Mouse (Mus musculus) embryonic fibroblast, embryonic 13.5 days (primary cell): Measurements from ENCODE around the gene Ppp1r21. TPM values are rescaled to one million over a fixed set of nuclear protein-coding genes. Genes with fewer than 3 reads are reported as not detected.
A peak's percentile ranks its signal among the peaks of the same experiment; 100 is the strongest.

Experiments
- H3K27ac ChIP-seq: 2 replicates; pipeline ENCODE4 v1.5.1; 2012; ENCODE audit warnings: low read length, control low read depth, inconsistent platforms; ENCODE audit not compliant: insufficient read depth
- H3K4me1 ChIP-seq: 2 replicates; pipeline ENCODE4 v1.6.1; 2011; ENCODE audit warnings: low read length; ENCODE audit not compliant: control insufficient read depth, insufficient read depth
- H3K4me3 ChIP-seq: 2 replicates; pipeline ENCODE4 v1.5.1; 2011; ENCODE audit warnings: mild to moderate bottlenecking, control low read depth, low read length; ENCODE audit not compliant: insufficient read depth
- CTCF ChIP-seq: IDR thresholded peaks from 2 replicates; pipeline ENCODE4 v1.5.1; 2011; ENCODE audit warnings: mild to moderate bottlenecking, control low read depth, low read length, moderate library complexity, borderline replicate concordance; ENCODE audit not compliant: insufficient read depth
- POLR2A ChIP-seq: IDR thresholded peaks from 2 replicates; pipeline ENCODE4 v1.6.1; 2011; ENCODE audit warnings: low read depth, mild to moderate bottlenecking, control low read depth, low read length, moderate library complexity
- polyA plus RNA-seq: library from polyadenylated mRNA; stranded (reverse); fragments of >200 nt; gene quantifications from 2 replicates; pipeline ENCODE4 v1.2.4, GENCODE M21; 2011; ENCODE audit warnings: low read depth; ENCODE audit not compliant: missing spikeins, insufficient read length

Gene Ppp1r21
- polyA plus RNA-seq = 23.4 and 27.1 TPM in 2 replicates

GRCm38 (mm10) chr17:88529519-88530235 is at the start of gene Ppp1r21:
Ppp1r21 (plus strand) TSS chr17:88530118.
- Histone ChIP-seq H3K4me3 (peak within 1 kb of the TSS; percentile 90), H3K4me1 (no peaks in the 10 kb centered on the region; the same call in 1 of the 2 replicates), H3K27ac (peak within 1 kb of the TSS; percentile 47)
- TF ChIP-seq CTCF (no peak), POLR2A (peak; percentile 87)

GRCm38 (mm10) chr17:88480369-88480768 is 49.5 kb upstream of the Ppp1r21 start:
- TF ChIP-seq CTCF (no peak), POLR2A (no peak)
- Histone ChIP-seq H3K4me1 (no peaks in the 10 kb centered on the region; the same call in 1 of the 2 replicates), H3K4me3 (no peak overlapping the region), H3K27ac (no peak overlapping the region)

GRCm38 (mm10) chr17:88481062-88481461 is 48.9 kb upstream of the Ppp1r21 start:
- no peak overlapping the region for H3K4me3 ChIP-seq
- H3K27ac ChIP-seq = no peak overlapping the region
- TF ChIP-seq POLR2A (no peak), CTCF (no peak)
- no peaks in the 10 kb centered on the region; the same call in 1 of the 2 replicates for H3K4me1 ChIP-seq

- Histone ChIP-seq H3K4me1 (no peaks in the 10 kb centered on the region; the same call in 1 of the 2 replicates), H3K27ac (no peak overlapping the region), H3K4me3 (no peak overlapping the region)
- TF ChIP-seq CTCF (no peak), POLR2A (no peak)
Observed at GRCm38 (mm10) chr17:88481587-88481986, 48.3 kb upstream of the Ppp1r21 start.

GRCm38 (mm10) chr17:88484539-88484938 is 45.4 kb upstream of the Ppp1r21 start:
- TF ChIP-seq CTCF (no peak), POLR2A (no peak)
- H3K4me1 ChIP-seq = no peaks in the 10 kb centered on the region
- no peak overlapping the region for H3K4me3 ChIP-seq
- H3K27ac ChIP-seq = no peak overlapping the region

GRCm38 (mm10) chr17:88484951-88485350 is 45.0 kb upstream of the Ppp1r21 start:
- Histone ChIP-seq H3K27ac (no peak overlapping the region), H3K4me3 (no peak overlapping the region), H3K4me1 (no peaks in the 10 kb centered on the region)
- no peak for TF ChIP-seq CTCF
- TF ChIP-seq POLR2A = no peak

GRCm38 (mm10) chr17:88490546-88490945 is 39.4 kb upstream of the Ppp1r21 start:
- H3K4me1 ChIP-seq = no peaks in the 10 kb centered on the region
- TF ChIP-seq POLR2A = no peak
- TF ChIP-seq CTCF = no peak
- no peak overlapping the region for H3K27ac ChIP-seq
- H3K4me3 ChIP-seq = no peak overlapping the region

- TF ChIP-seq POLR2A (no peak), CTCF (no peak)
- H3K27ac ChIP-seq = no peak overlapping the region
- H3K4me1 ChIP-seq = no peaks in the 10 kb centered on the region
- no peak overlapping the region for H3K4me3 ChIP-seq
Observed at GRCm38 (mm10) chr17:88491366-88492106, 38.4 kb upstream of the Ppp1r21 start.

GRCm38 (mm10) chr17:88492107-88492460 is 37.8 kb upstream of the Ppp1r21 start:
- Histone ChIP-seq H3K4me3 (no peak overlapping the region), H3K4me1 (no peaks in the 10 kb centered on the region), H3K27ac (no peak overlapping the region)
- TF ChIP-seq CTCF (no peak), POLR2A (no peak)

GRCm38 (mm10) chr17:88493551-88493950 is 36.4 kb upstream of the Ppp1r21 start:
- Histone ChIP-seq H3K4me3 (no peak overlapping the region), H3K4me1 (no peaks in the 10 kb centered on the region; the same call in 1 of the 2 replicates)
- no peak for TF ChIP-seq POLR2A
- TF ChIP-seq CTCF = no peak

More at GRCm38 (mm10) chr17:88493551-88493950, 36.4 kb upstream of the Ppp1r21 start:
- no peak overlapping the region for H3K27ac ChIP-seq
